Mouse (Mus musculus) liver, embryonic 14.5 days (tissue): ENCODE measurements around the gene Actn4.

Experiments used
- CTCF ChIP-seq: IDR thresholded peaks from 2 replicates; pipeline ENCODE4 v1.5.1; 2016; ENCODE audit warnings: antibody characterized with exemption, low read depth, control low read depth
- EP300 ChIP-seq: IDR thresholded peaks from 2 replicates; pipeline ENCODE4 v1.6.1; 2016; ENCODE audit warnings: antibody characterized with exemption, low read depth

- TF ChIP-seq CTCF: no peak
- no peak for TF ChIP-seq EP300
Observed at GRCm38 (mm10) chr7:29007224-29008101, 45.3 kb upstream of the Actn4 start.
